Mouse (Mus musculus): ENCODE data around the gene Ntf5. TPM values are rescaled to one million over a fixed set of nuclear protein-coding genes. Genes with fewer than 3 reads are reported as not detected.

The Ntf5 gene
- polyA plus RNA-seq, 1 experiment from 2014 or later, result 1.2 TPM

GRCm38 (mm10) chr7:45408351-45408750 lies 5.1 kb upstream of the Ntf5 start:
- no peak overlapping the region for H3K4me2 ChIP-seq (replicated peaks; ENCODE audit: low read depth, low read length)
- no peaks in the 10 kb centered on the region; the same call in none of the 2 replicates for H3K4me1 ChIP-seq (replicated peaks; ENCODE audit: control insufficient read depth, insufficient read depth, low read length)
- no peak for DNase-seq (ENCODE audit: low spot score)
- no peak overlapping the region for H3K4me3 ChIP-seq (ENCODE audit: low read depth, low read length)
- peaks cover 74% of the 10 kb centered on the region for H3K27me3 ChIP-seq (ENCODE audit: control insufficient read depth, insufficient read depth, low read length)
- no peak overlapping the region for H3K9ac ChIP-seq (ENCODE audit: low read depth, low read length)
- no peak overlapping the region for H3K27ac ChIP-seq (ENCODE audit: low read depth, low read length)
- ATAC-seq (ENCODE audit: low FRiP score), result no peak
- 78% methylated on average over 7 of the region's 7 CpGs for WGBS
- no peaks in the 10 kb centered on the region for H3K36me3 ChIP-seq (ENCODE audit: control insufficient read depth, insufficient read depth, low read length)
- no peaks in the 10 kb centered on the region for H3K9me3 ChIP-seq (ENCODE audit: control insufficient read depth, low read length)

- no peak overlapping the region for H3K27ac ChIP-seq (ENCODE audit: low read depth, low read length)
- no peaks in the 10 kb centered on the region; the same call in none of the 2 replicates for H3K4me1 ChIP-seq (replicated peaks; ENCODE audit: control insufficient read depth, insufficient read depth, low read length)
- no peak overlapping the region for H3K9ac ChIP-seq (ENCODE audit: low read depth, low read length)
- peaks cover 80% of the 10 kb centered on the region for H3K27me3 ChIP-seq (ENCODE audit: control insufficient read depth, insufficient read depth, low read length)
- H3K4me3 ChIP-seq (ENCODE audit: low read depth, low read length), result no peak overlapping the region
- no peaks in the 10 kb centered on the region for H3K36me3 ChIP-seq (ENCODE audit: control insufficient read depth, insufficient read depth, low read length)
- 90% methylated on average over 17 of the region's 17 CpGs for WGBS
- H3K9me3 ChIP-seq (ENCODE audit: control insufficient read depth, low read length), result no peaks in the 10 kb centered on the region
- DNase-seq (ENCODE audit: low spot score) (no peak), ATAC-seq (ENCODE audit: low FRiP score) (no peak)
- no peak overlapping the region for H3K4me2 ChIP-seq (replicated peaks; ENCODE audit: low read depth, low read length)
Measured at GRCm38 (mm10) chr7:45408949-45409348, 4.5 kb upstream of the Ntf5 start.

- Histone ChIP-seq H3K9ac (ENCODE audit: low read depth, low read length) (no peak overlapping the region), H3K4me3 (ENCODE audit: low read depth, low read length) (no peak overlapping the region), H3K4me1 (replicated peaks; ENCODE audit: control insufficient read depth, insufficient read depth, low read length) (no peaks in the 10 kb centered on the region; the same call in none of the 2 replicates), H3K27me3 (ENCODE audit: control insufficient read depth, insufficient read depth, low read length) (peaks cover 87% of the 10 kb centered on the region), H3K27ac (ENCODE audit: low read depth, low read length) (no peak overlapping the region), H3K36me3 (ENCODE audit: control insufficient read depth, insufficient read depth, low read length) (no peaks in the 10 kb centered on the region), H3K9me3 (ENCODE audit: control insufficient read depth, low read length) (no peaks in the 10 kb centered on the region), H3K4me2 (replicated peaks; ENCODE audit: low read depth, low read length) (no peak overlapping the region)
- 90% methylated on average over 8 of the region's 8 CpGs for WGBS
- ATAC-seq (ENCODE audit: low FRiP score) (no peak), DNase-seq (ENCODE audit: low spot score) (no peak)
Measured at GRCm38 (mm10) chr7:45409497-45410163, 3.9 kb upstream of the Ntf5 start.

- DNase-seq (ENCODE audit: low spot score) (no peak), ATAC-seq (ENCODE audit: low FRiP score) (no peak)
- Histone ChIP-seq H3K4me3 (ENCODE audit: low read depth, low read length) (no peak overlapping the region), H3K4me1 (replicated peaks; ENCODE audit: control insufficient read depth, insufficient read depth, low read length) (no peaks in the 10 kb centered on the region; the same call in 1 of the 2 replicates), H3K27me3 (ENCODE audit: control insufficient read depth, insufficient read depth, low read length) (peaks cover 91% of the 10 kb centered on the region), H3K4me2 (replicated peaks; ENCODE audit: low read depth, low read length) (no peak overlapping the region), H3K27ac (ENCODE audit: low read depth, low read length) (no peak overlapping the region), H3K36me3 (ENCODE audit: control insufficient read depth, insufficient read depth, low read length) (no peaks in the 10 kb centered on the region), H3K9me3 (ENCODE audit: control insufficient read depth, low read length) (no peaks in the 10 kb centered on the region), H3K9ac (ENCODE audit: low read depth, low read length) (no peak overlapping the region)
- 79% methylated on average over 2 of the region's 2 CpGs for WGBS
Measured at GRCm38 (mm10) chr7:45412421-45412820, 1.1 kb upstream of the Ntf5 start.

GRCm38 (mm10) chr7:45413864-45414739 lies 607 bp downstream of the Ntf5 start:
- WGBS, result 2% methylated on average over 27 of the region's 27 CpGs
- Histone ChIP-seq H3K9me3 (ENCODE audit: control insufficient read depth, low read length) (no peaks in the 10 kb centered on the region), H3K9ac (ENCODE audit: low read depth, low read length) (peak overlapping the region; percentile 44; the same call in 1 of the 2 replicates), H3K4me1 (replicated peaks; ENCODE audit: control insufficient read depth, insufficient read depth, low read length) (no peaks in the 10 kb centered on the region; the same call in 1 of the 2 replicates), H3K27ac (ENCODE audit: low read depth, low read length) (no peak overlapping the region), H3K27me3 (ENCODE audit: control insufficient read depth, insufficient read depth, low read length) (peaks cover 90% of the 10 kb centered on the region), H3K4me3 (ENCODE audit: low read depth, low read length) (peak overlapping the region; percentile 44), H3K4me2 (replicated peaks; ENCODE audit: low read depth, low read length) (peak overlapping the region; percentile 83), H3K36me3 (ENCODE audit: control insufficient read depth, insufficient read depth, low read length) (no peaks in the 10 kb centered on the region)
- DNase-seq (ENCODE audit: low spot score) (no peak), ATAC-seq (ENCODE audit: low FRiP score) (no peak)

- H3K9ac ChIP-seq (ENCODE audit: low read depth, low read length), result no peak overlapping the region
- WGBS, result 42% methylated on average over 12 of the region's 12 CpGs
- no peaks in the 10 kb centered on the region for H3K9me3 ChIP-seq (ENCODE audit: control insufficient read depth, low read length)
- H3K4me1 ChIP-seq (replicated peaks; ENCODE audit: control insufficient read depth, insufficient read depth, low read length), result no peaks in the 10 kb centered on the region; the same call in 1 of the 2 replicates
- no peak for ATAC-seq (ENCODE audit: low FRiP score)
- no peak overlapping the region for H3K4me2 ChIP-seq (replicated peaks; ENCODE audit: low read depth, low read length)
- H3K4me3 ChIP-seq (ENCODE audit: low read depth, low read length), result no peak overlapping the region
- no peaks in the 10 kb centered on the region for H3K36me3 ChIP-seq (ENCODE audit: control insufficient read depth, insufficient read depth, low read length)
- DNase-seq (ENCODE audit: low spot score), result no peak
- no peak overlapping the region for H3K27ac ChIP-seq (ENCODE audit: low read depth, low read length)
- peaks cover 87% of the 10 kb centered on the region for H3K27me3 ChIP-seq (ENCODE audit: control insufficient read depth, insufficient read depth, low read length)
Measured at GRCm38 (mm10) chr7:45414740-45415224, 1.3 kb downstream of the Ntf5 start.

GRCm38 (mm10) chr7:45415636-45416035 lies 2.1 kb downstream of the Ntf5 start:
- H3K27ac ChIP-seq (ENCODE audit: low read depth, low read length), result no peak overlapping the region
- H3K36me3 ChIP-seq (ENCODE audit: control insufficient read depth, insufficient read depth, low read length), result no peaks in the 10 kb centered on the region
- H3K9ac ChIP-seq (ENCODE audit: low read depth, low read length), result no peak overlapping the region; the same call in 1 of the 2 replicates
- no peak overlapping the region for H3K4me2 ChIP-seq (replicated peaks; ENCODE audit: low read depth, low read length)
- no peaks in the 10 kb centered on the region; the same call in 1 of the 2 replicates for H3K4me1 ChIP-seq (replicated peaks; ENCODE audit: control insufficient read depth, insufficient read depth, low read length)
- ATAC-seq (ENCODE audit: low FRiP score) (no peak), DNase-seq (ENCODE audit: low spot score) (no peak)
- H3K4me3 ChIP-seq (ENCODE audit: low read depth, low read length), result no peak overlapping the region
- peaks cover 87% of the 10 kb centered on the region for H3K27me3 ChIP-seq (ENCODE audit: control insufficient read depth, insufficient read depth, low read length)
- H3K9me3 ChIP-seq (ENCODE audit: control insufficient read depth, low read length), result no peaks in the 10 kb centered on the region
- 11% methylated on average over 37 of the region's 37 CpGs for WGBS

GRCm38 (mm10) chr7:45417962-45418492 lies 4.5 kb downstream of the Ntf5 start:
- DNase-seq (ENCODE audit: low spot score), result no peak
- Histone ChIP-seq H3K9me3 (ENCODE audit: control insufficient read depth, low read length) (no peaks in the 10 kb centered on the region), H3K9ac (ENCODE audit: low read depth, low read length) (no peak overlapping the region), H3K27me3 (ENCODE audit: control insufficient read depth, insufficient read depth, low read length) (peaks cover 70% of the 10 kb centered on the region), H3K4me3 (ENCODE audit: low read depth, low read length) (no peak overlapping the region), H3K36me3 (ENCODE audit: control insufficient read depth, insufficient read depth, low read length) (peaks cover 4% of the 10 kb centered on the region; the same call in 1 of the 2 replicates), H3K27ac (ENCODE audit: low read depth, low read length) (no peak overlapping the region), H3K4me2 (replicated peaks; ENCODE audit: low read depth, low read length) (no peak overlapping the region), H3K4me1 (replicated peaks; ENCODE audit: control insufficient read depth, insufficient read depth, low read length) (no peaks in the 10 kb centered on the region; the same call in 1 of the 2 replicates)
- no peak for ATAC-seq (ENCODE audit: low FRiP score)
- 12% methylated on average over 13 of the region's 13 CpGs for WGBS
